Mouse (Mus musculus) spleen, postnatal 14 days (tissue): Measurements from ENCODE around the gene Ap5z1.

Experiments
- DNase-seq, 2 experiments: peaks; one replicate each; pipeline ENCODE4 v3.0.0; 2021 to 2022; ENCODE audit warnings: low spot score in 2 of 2

Ap5z1 gene

GRCm38 (mm10) chr5:142520360-142520759 is 56.6 kb downstream of the Ap5z1 start:
- no peak for DNase-seq

DNA sequence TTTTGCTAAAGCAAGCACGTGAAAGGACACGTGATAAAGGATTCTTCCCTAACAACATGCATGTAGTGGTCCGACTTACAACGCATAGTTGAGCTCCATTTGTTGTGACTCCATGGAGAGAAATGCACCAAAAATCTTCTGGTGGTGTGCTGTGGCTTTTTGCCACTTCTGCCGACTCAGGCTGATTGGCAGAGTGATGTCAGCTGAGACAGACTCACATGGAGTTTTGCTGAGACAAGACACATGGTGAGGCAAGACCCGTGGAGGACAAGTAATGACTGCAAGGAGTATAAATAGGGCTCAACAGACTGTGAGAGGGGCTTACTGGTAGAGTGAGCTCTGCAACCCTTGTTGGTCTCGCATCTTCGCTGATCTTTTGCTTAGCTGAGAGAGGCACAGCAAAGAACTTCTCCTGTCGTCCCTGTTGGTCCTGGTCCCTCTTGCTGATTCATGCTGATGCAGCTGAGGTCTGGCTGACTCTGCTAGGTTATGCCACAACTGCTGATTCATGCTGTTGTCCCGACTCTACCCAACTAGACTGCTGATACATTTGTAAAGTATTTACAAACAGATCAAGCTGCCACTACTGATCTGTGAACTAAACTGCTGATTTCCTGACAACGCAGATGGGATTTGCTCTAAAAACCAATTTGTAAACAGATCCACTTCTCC is 57.6 kb downstream of the Ap5z1 start:
- DNase-seq: no peak

- DNase-seq: no peak
Observed at GRCm38 (mm10) chr5:142524711-142525464, 61.1 kb downstream of the Ap5z1 start.
